Mouse (Mus musculus) gastrocnemius, adult 18-20 months (tissue): ENCODE measurements at regions not wholly inside any gene's neighbourhood (a gene's known extent, or its start where the extent isn't known, plus 50 kb on each side); places are given as distances from the start of the nearest gene placed in this dataset.
A peak's percentile ranks its signal among the peaks of the same experiment; 100 is the strongest.

Source experiments
- DNase-seq: peaks from one replicate; pipeline ENCODE4 v3.0.0; 2021; ENCODE audit warnings: low spot score

- no peak for DNase-seq
Measured at GRCm38 (mm10) chr3:48911758-48912157, 845.4 kb downstream of the Pcdh18 start.

GRCm38 (mm10) chr3:48890403-48890802 is 866.7 kb downstream of the Pcdh18 start:
- no peak for DNase-seq

- DNase-seq, result no peak
Measured at GRCm38 (mm10) chr3:48887885-48888284, 869.2 kb downstream of the Pcdh18 start.

DNA sequence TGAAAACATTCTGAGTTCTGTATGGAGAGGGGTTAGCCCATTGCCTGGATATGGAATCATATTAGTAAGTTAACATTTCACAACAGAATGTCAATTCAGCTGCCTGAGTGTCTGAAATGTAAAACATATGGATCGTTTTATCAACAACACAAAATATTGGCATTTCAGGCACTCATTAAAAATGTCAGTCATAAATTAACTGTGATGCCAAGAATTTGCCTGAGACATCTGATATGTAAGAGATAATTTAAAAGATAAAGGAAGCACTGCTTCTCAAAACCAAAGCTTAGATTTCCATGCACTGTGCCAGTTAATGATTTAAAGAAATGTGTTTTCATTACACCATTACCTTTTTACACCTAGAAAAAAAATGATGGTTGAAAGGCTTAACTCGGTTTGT is 887.6 kb downstream of the Pcdh18 start:
- no peak for DNase-seq

DNA sequence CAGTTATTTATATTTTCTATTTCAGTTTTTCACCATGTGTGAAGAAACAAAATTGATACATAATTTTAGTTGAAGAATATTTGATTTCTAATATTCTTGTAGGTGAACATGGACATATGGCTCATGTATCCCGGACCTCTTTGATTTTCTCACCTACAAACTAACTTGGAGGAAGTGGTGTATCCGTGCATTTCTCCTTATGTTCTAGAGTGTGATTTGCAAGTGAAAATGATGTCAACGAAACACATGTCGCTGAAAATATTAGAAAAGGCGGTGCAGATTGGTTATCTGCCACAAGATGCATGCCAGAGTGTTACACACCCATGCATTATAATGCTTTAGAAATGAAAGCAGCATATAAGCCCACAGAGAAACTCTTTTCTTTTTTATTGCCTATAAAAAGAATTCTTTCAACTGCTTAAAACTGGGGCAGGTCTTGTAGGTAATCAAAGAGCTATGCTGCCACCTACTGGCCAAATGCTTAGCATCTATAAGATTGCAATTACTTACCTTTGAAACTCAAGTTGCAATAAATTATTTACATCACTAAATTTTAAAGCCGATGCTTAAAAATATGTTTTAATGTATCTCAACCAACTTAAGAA is 911.0 kb downstream of the Pcdh18 start:
- DNase-seq, result peak; percentile 30

GRCm38 (mm10) chr3:48840692-48841091 is 916.4 kb downstream of the Pcdh18 start:
- no peak for DNase-seq

DNA sequence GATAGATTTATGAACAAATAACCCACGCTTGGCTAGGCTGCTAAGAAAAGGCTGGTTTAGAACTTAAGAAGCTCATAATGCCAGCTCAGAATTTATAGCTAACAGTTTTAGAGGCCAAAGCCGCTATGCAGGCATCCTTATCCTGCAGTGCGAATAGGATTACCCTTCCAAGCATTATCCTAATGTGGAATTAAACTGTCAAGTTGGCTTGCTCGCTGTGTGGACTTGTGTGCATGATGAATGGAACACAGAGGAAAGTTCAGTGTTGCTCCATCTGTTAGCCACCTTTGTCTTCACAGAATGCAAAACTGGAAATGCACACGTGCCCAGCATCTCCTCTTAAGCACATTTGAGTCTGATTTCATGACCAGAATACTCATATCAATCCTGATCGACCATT is 933.8 kb downstream of the Pcdh18 start:
- no peak for DNase-seq

GRCm38 (mm10) chr3:48804398-48804797 is 952.7 kb downstream of the Pcdh18 start:
- DNase-seq, result no peak

GRCm38 (mm10) chr3:48771709-48772108 is 985.4 kb downstream of the Pcdh18 start:
- DNase-seq, result no peak
